Mouse (Mus musculus) liver, embryonic 12.5 days (tissue): ENCODE measurements around the gene Dirc2. TPM values are rescaled to one million over a fixed set of nuclear protein-coding genes. Genes with fewer than 3 reads are reported as not detected.

Source experiments
- ATAC-seq: fragments of 200-750 bp; cut with Nextera tagmentation; 2 replicates; pipeline ENCODE4 v1.8.0; 2017; ENCODE audit warnings: moderate number of reproducible peaks, mild to moderate bottlenecking, moderate library complexity
- H3K27ac ChIP-seq: fragments of 300-500 bp; sonication (generic); 2 replicates; pipeline ENCODE4 v1.5.1; 2016; ENCODE audit warnings: mild to moderate bottlenecking
- H3K27me3 ChIP-seq: fragments of 300-500 bp; sonication (generic); replicated peaks from 2 replicates; pipeline ENCODE4 v1.6.1; 2016; ENCODE audit warnings: mild to moderate bottlenecking, moderate library complexity
- H3K36me3 ChIP-seq: fragments of 300-500 bp; sonication (generic); 2 replicates; pipeline ENCODE4 v1.6.1; 2016; ENCODE audit warnings: mild to moderate bottlenecking, moderate library complexity
- H3K4me1 ChIP-seq: fragments of 300-500 bp; sonication (generic); 2 replicates; pipeline ENCODE4 v1.6.1; 2016
- H3K4me2 ChIP-seq: fragments of 300-500 bp; sonication (generic); 2 replicates; pipeline ENCODE4 v1.6.1; 2016; ENCODE audit warnings: mild to moderate bottlenecking, moderate library complexity
- H3K4me3 ChIP-seq: fragments of 300-500 bp; sonication (generic); 2 replicates; pipeline ENCODE4 v1.5.1; 2016; ENCODE audit warnings: mild to moderate bottlenecking, moderate library complexity
- H3K9ac ChIP-seq: fragments of 300-500 bp; sonication (generic); 2 replicates; pipeline ENCODE4 v1.6.1; 2016; ENCODE audit warnings: mild to moderate bottlenecking, moderate library complexity
- H3K9me3 ChIP-seq: fragments of 300-500 bp; sonication (generic); replicated peaks from 2 replicates; pipeline ENCODE4 v1.6.1; 2016; ENCODE audit warnings: mild to moderate bottlenecking, moderate library complexity
- WGBS: fragments of 180-500 bp; shearing (Covaris S2); methylation state at CpG from one replicate; pipeline ENCODE4 v1.1.7; 2016; ENCODE audit not compliant: insufficient replicate concordance; 5-methylcytosine and 5-hydroxymethylcytosine counted together
- polyA plus RNA-seq: library from polyadenylated mRNA; unstranded; fragments of >200 nt; fragmentation: Nextera tagmentation; extraction: Ambion mirVana; gene quantifications from 2 replicates; pipeline ENCODE4 v1.2.1, GENCODE M21; 2016

Dirc2 gene
- polyA plus RNA-seq, 1 experiment from 2014 or later: 7.1 TPM

DNA sequence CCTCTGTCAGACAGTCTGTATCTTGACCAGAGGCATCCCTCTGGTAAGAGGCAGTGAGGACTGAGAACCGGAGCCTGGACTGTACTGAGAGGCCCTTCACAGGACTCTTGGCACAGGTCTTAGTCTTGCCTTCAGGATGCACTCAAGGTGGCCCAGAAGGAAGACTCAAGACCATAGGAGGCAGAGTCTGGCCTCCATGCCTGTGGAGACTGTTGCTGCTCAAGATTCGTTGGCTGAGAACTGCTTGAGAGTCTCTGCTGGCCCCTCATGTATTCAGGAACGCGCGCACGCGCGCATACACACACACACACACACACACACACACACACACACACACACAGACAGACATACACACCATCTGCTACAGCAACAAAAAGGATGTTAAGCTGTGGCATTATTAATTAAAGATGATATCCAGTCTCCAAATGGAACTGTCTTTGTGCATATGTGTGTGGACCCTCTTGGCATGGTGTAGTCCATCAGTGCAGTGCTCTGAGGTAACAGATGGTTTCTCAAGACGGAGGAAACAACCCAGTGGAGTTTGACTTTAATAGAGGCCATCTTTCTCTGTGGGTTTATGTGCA, 105.2 kb downstream of the Dirc2 start:
- no peaks in the 10 kb centered on the region for H3K4me1 ChIP-seq
- no peak overlapping the region for H3K4me3 ChIP-seq
- peaks cover 54% of the 10 kb centered on the region for H3K27me3 ChIP-seq
- no peak overlapping the region for H3K9ac ChIP-seq
- no peak overlapping the region for H3K4me2 ChIP-seq
- 78% methylated on average over 9 of the region's 9 CpGs for WGBS
- no peak overlapping the region for H3K27ac ChIP-seq
- H3K9me3 ChIP-seq: no peaks in the 10 kb centered on the region
- ATAC-seq: no peak
- no peaks in the 10 kb centered on the region for H3K36me3 ChIP-seq

DNA sequence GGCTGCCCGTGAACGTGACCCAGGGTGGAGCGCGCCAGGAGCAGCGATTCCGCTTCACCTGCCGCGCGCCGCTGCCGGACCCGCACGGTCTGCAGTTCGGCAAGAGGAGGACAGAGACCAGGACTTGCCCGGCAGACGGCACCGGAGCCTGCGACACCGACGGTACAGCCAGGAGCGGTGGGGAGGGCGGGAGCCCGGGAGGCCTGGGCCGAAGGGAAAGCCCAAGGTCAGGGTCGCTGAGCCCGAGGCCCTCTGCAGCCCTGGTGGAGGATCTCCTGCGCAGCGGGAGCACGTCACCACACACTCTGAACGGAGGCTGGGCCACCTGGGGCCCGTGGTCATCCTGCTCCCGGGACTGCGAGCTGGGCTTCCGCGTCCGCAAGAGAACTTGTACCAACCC, 108.9 kb downstream of the Dirc2 start:
- Histone ChIP-seq H3K36me3 (no peaks in the 10 kb centered on the region), H3K4me2 (peak overlapping the region; percentile 54), H3K4me3 (peak overlapping the region; percentile 31), H3K27ac (no peak overlapping the region), H3K9ac (no peak overlapping the region), H3K27me3 (peaks cover 86% of the 10 kb centered on the region), H3K9me3 (no peaks in the 10 kb centered on the region), H3K4me1 (no peaks in the 10 kb centered on the region)
- WGBS: 12% methylated on average over 36 of the region's 36 CpGs
- no peak for ATAC-seq

DNA sequence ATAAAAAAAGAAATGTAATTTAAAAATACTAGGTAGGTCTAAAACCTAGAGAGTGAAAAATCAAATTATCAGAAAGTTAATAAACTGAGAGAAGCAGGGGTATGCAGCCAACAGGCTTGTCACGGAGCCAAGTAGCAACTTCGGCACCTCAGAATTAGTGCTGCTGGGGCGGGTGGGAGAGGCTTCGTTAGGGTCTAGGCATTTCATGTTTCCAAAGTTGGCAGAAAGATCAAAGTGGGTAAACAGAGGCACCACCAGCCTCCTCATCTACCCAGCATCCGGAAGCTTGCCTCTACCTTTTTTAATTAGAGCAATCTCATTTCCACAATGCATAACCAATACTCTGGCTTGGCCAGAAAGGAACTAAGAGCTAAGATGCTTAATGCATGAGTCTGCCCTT, 115.2 kb downstream of the Dirc2 start:
- Histone ChIP-seq H3K4me3 (no peak overlapping the region), H3K4me2 (no peak overlapping the region), H3K9me3 (no peaks in the 10 kb centered on the region), H3K4me1 (no peaks in the 10 kb centered on the region), H3K27ac (no peak overlapping the region), H3K9ac (no peak overlapping the region), H3K27me3 (peaks cover 42% of the 10 kb centered on the region), H3K36me3 (no peaks in the 10 kb centered on the region)
- WGBS: 73% methylated on average over 5 of the region's 5 CpGs
- no peak for ATAC-seq

DNA sequence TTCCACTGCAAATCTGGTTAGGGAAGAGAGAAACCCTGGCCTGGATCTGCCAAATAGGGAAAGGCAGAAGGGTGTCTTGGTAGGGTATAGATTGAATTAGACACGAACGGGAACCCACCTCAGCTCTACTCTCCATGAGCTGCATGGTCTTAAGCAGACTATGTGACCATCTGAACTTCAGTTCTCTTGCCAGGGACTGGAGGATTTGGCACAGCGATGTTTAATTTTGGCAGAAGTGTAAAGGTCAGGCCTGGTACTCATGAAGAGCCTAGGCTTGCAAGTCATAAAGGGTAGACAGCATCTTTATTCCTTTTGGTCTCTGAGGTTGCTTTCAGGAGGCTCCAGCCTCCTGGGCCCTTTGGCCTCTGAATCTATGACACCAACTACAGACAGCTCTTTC, 116.5 kb downstream of the Dirc2 start:
- Histone ChIP-seq H3K9me3 (no peaks in the 10 kb centered on the region), H3K9ac (no peak overlapping the region), H3K4me1 (no peaks in the 10 kb centered on the region), H3K27me3 (peaks cover 30% of the 10 kb centered on the region), H3K27ac (no peak overlapping the region), H3K36me3 (no peaks in the 10 kb centered on the region), H3K4me3 (no peak overlapping the region), H3K4me2 (no peak overlapping the region)
- WGBS: 67% methylated on average over 3 of the region's 3 CpGs
- ATAC-seq: no peak

DNA sequence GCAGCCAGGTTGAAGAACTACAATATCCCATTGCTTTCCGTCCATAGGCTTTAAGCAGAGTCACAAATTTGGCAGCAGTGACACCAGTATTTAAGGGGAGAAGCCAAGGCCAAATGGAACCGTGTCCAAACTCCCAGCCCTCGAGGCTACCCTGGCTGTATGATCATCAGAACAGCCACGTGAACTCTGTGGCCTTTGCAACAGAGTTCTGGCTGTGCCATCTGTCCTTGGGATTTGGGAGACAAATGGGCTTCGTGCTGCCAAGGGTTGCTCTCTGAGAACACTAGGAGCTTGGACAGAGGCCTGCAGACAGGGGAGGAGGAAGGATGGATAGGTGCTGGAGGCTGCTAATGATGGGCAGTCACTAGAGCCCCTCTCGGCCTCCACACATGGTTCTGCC, 117.0 kb downstream of the Dirc2 start:
- ATAC-seq: no peak
- Histone ChIP-seq H3K27me3 (peaks cover 25% of the 10 kb centered on the region; the same call in 1 of the 2 replicates), H3K4me3 (no peak overlapping the region), H3K4me2 (no peak overlapping the region), H3K9me3 (no peaks in the 10 kb centered on the region), H3K27ac (no peak overlapping the region), H3K9ac (no peak overlapping the region), H3K4me1 (no peaks in the 10 kb centered on the region), H3K36me3 (no peaks in the 10 kb centered on the region)
- 54% methylated on average over 6 of the region's 6 CpGs for WGBS

DNA sequence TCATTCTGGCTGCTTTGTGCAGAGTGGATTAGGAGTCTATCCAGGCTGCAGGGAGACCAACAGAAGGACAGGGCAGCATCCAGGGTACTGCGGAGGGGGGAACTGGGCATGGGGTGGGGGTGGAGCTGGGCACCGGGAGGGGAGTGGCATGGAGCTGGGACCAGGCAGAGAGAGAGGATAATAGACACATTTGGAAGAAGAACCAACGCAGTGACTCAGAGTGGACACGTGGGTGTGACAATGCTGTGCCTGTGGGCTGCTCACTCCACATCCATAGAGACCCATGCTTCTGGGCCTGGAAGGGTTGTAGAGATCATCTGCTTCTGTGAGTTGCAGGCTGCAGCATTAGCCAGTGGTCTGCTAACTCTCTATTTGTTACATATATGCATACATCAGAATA, 120.3 kb downstream of the Dirc2 start:
- no peaks in the 10 kb centered on the region for H3K9me3 ChIP-seq
- 75% methylated on average over 4 of the region's 4 CpGs for WGBS
- no peak for ATAC-seq

More for the DNA sequence above, 120.3 kb downstream of the Dirc2 start:
- no peak overlapping the region for H3K4me2 ChIP-seq
- no peaks in the 10 kb centered on the region for H3K4me1 ChIP-seq
- no peak overlapping the region for H3K27ac ChIP-seq
- H3K36me3 ChIP-seq: no peaks in the 10 kb centered on the region
- peaks cover 8% of the 10 kb centered on the region; the same call in 1 of the 2 replicates for H3K27me3 ChIP-seq
- no peak overlapping the region for H3K9ac ChIP-seq
- no peak overlapping the region for H3K4me3 ChIP-seq

Other genes starting within 250 kb of the Dirc2 start
- gene Sema5b, start 228.2 kb downstream of the Dirc2 start, polyA plus RNA-seq: 0.17 and 0.62 TPM in 2 replicates
- 22.4 and 23.0 TPM in 2 replicates for gene Hspbap1, start 1.0 kb upstream of the Dirc2 start, polyA plus RNA-seq
- 0.81 and 1.2 TPM in 2 replicates for gene Parp14, start 102.2 kb upstream of the Dirc2 start, polyA plus RNA-seq
- gene Parp9, start 169.1 kb upstream of the Dirc2 start, polyA plus RNA-seq: 5.7 and 5.8 TPM in 2 replicates
- 3.4 and 3.5 TPM in 2 replicates for gene Dtx3l, start 169.8 kb upstream of the Dirc2 start, polyA plus RNA-seq
- 52.6 and 53.9 TPM in 2 replicates for gene Kpna1, start 209.4 kb upstream of the Dirc2 start, polyA plus RNA-seq